Mouse (Mus musculus) MEL (cell line): ENCODE data around the gene Adcy10.

Experiments
- CTCF ChIP-seq, 3 experiments: IDR thresholded peaks in 2 of 3; conservative IDR thresholded peaks in 1 of 3; 2 replicates each; pipeline ENCODE4 v1.5.1; 2011 to 2012; ENCODE audit warnings: low read length in 3 of 3, low read depth in 2 of 3, mild to moderate bottlenecking in 2 of 3, improper control_type of control experiment in 1 of 3, inconsistent platforms in 1 of 3, mixed read lengths in 1 of 3, moderate library complexity in 1 of 3; ENCODE audit not compliant: control insufficient read depth in 1 of 3, insufficient read depth in 1 of 3, poor library complexity in 1 of 3, severe bottlenecking in 1 of 3
- EP300 ChIP-seq, 2 experiments: IDR thresholded peaks; 2 replicates each; pipeline ENCODE4 v1.6.1; 2011; ENCODE audit warnings: improper control_type of control experiment in 2 of 2, low read length in 2 of 2, low read depth in 1 of 2, mild to moderate bottlenecking in 1 of 2
- MAFK ChIP-seq: IDR thresholded peaks from 2 replicates; pipeline ENCODE4 v1.6.1; 2011; ENCODE audit warnings: low read depth, mild to moderate bottlenecking, low read length, improper control_type of control experiment, borderline replicate concordance
- MAX ChIP-seq: IDR thresholded peaks from 2 replicates; pipeline ENCODE4 v1.6.1; 2011; ENCODE audit warnings: low read length, improper control_type of control experiment
- MYB ChIP-seq: IDR thresholded peaks from 2 replicates; pipeline ENCODE4 v1.6.1; 2011; ENCODE audit warnings: mild to moderate bottlenecking, low read depth, low read length, improper control_type of control experiment
- MYC ChIP-seq: IDR thresholded peaks from 2 replicates; pipeline ENCODE4 v1.6.1; 2011; ENCODE audit warnings: low read depth, mild to moderate bottlenecking, low read length, improper control_type of control experiment, moderate library complexity
- POLR2A ChIP-seq, 2 experiments: IDR thresholded peaks; 2 replicates each; pipeline ENCODE4 v1.6.1; 2011 to 2012; ENCODE audit warnings: low read length in 2 of 2, mild to moderate bottlenecking in 2 of 2, control low read depth in 1 of 2, improper control_type of control experiment in 1 of 2, low read depth in 1 of 2, moderate library complexity in 1 of 2; ENCODE audit not compliant: control insufficient read depth in 1 of 2, insufficient read depth in 1 of 2, poor library complexity in 1 of 2
- RAD21 ChIP-seq: IDR thresholded peaks from 2 replicates; pipeline ENCODE4 v1.6.1; 2011; ENCODE audit warnings: mild to moderate bottlenecking, low read depth, low read length, improper control_type of control experiment

- no peak for TF ChIP-seq CTCF (IDR thresholded peaks at IDR 0.05 in 2 of 3, conservative IDR thresholded peaks at IDR 0.05 in 1 of 3; ENCODE audit: control insufficient read depth in 1 of 3, insufficient read depth in 1 of 3, low read depth in 2 of 3, low read length in 3 of 3, poor library complexity in 1 of 3, severe bottlenecking in 1 of 3)
- no peak for TF ChIP-seq MYC
- TF ChIP-seq POLR2A (IDR thresholded peaks at IDR 0.05; ENCODE audit: control insufficient read depth in 1 of 2, insufficient read depth in 1 of 2, low read depth in 1 of 2, low read length in 2 of 2, poor library complexity in 1 of 2): no peak
- TF ChIP-seq EP300 (IDR thresholded peaks at IDR 0.05; ENCODE audit: low read depth in 1 of 2, low read length in 2 of 2): no peak
- no peak for TF ChIP-seq MAX
- no peak for TF ChIP-seq RAD21
- no peak for TF ChIP-seq MYB
- TF ChIP-seq MAFK: no peak
Observed at GRCm38 (mm10) chr1:165484688-165485233, at the start of gene Adcy10.
